Mouse (Mus musculus): ENCODE measurements around the gene Rbm34. TPM values are rescaled to one million over a fixed set of nuclear protein-coding genes. Genes with fewer than 3 reads are reported as not detected.

Gene Rbm34
- total and polyA plus RNA-seq, 3 experiments = 25.9 TPM; not detected in 1

DNA sequence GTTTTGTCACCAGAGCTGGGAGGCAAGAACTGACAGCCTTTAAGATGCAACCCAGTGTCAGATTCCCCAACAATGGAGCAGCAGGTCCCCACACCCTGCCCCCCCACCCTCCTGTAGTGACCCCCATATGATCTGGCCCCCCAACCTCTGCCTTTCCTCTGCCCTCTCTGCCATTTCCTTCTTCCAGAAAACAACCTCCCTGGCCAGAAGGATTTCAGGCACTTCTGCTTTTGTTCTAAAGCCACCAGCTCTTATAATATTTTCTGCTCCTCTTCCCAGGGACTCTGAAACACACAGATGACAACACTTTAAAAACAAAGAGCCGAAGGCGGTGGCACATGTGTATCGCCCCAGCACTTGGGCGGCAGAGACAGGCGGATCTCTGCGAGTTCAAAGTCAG lies 50.5 kb downstream of the Rbm34 start:
- Histone ChIP-seq H3K36me3 (ENCODE audit: control insufficient read depth in 1 of 2, insufficient read depth in 2 of 2, low read length in 2 of 2) (no peaks in the 10 kb centered on the region; a peak in 2 of 4 replicates), H3K27ac (ENCODE audit: control insufficient read depth, low read depth, low read length) (no peak overlapping the region), H3K4me1 (ENCODE audit: control insufficient read depth in 1 of 2, insufficient read depth in 2 of 2, low read length in 2 of 2) (no peaks in the 10 kb centered on the region), H3K4me3 (ENCODE audit: control insufficient read depth in 1 of 2, insufficient read depth in 1 of 2, low read depth in 2 of 2, low read length in 2 of 2) (no peak overlapping the region), H3K9me3 (replicated peaks; ENCODE audit: insufficient read depth, low read length) (no peaks in the 10 kb centered on the region), H3K27me3 (ENCODE audit: control insufficient read depth in 1 of 2, insufficient read depth in 2 of 2, low read length in 2 of 2) (no peaks in the 10 kb centered on the region), H3K9ac (ENCODE audit: control insufficient read depth, low read depth, low read length, poor library complexity, severe bottlenecking) (no peak overlapping the region), H3K79me2 (ENCODE audit: control insufficient read depth, insufficient read depth, low read length, poor library complexity) (no peaks in the 10 kb centered on the region)
- TF ChIP-seq HCFC1 (IDR thresholded peaks at IDR 0.05; ENCODE audit: low read depth, low read length) (no peak), TCF12 (IDR thresholded peaks at IDR 0.05; ENCODE audit: low read depth, low read length) (no peak), RAD21 (IDR thresholded peaks at IDR 0.05; ENCODE audit: low read depth, low read length) (no peak), TAL1 (IDR thresholded peaks at IDR 0.05; ENCODE audit: low read length) (no peak), NRF1 (IDR thresholded peaks at IDR 0.05; ENCODE audit: insufficient read depth, low read depth, low read length, poor library complexity, severe bottlenecking) (no peak), CTCF (IDR thresholded peaks at IDR 0.05 in 2 of 3, conservative IDR thresholded peaks at IDR 0.05 in 1 of 3; ENCODE audit: control insufficient read depth in 1 of 3, insufficient read depth in 1 of 3, low read depth in 2 of 3, low read length in 3 of 3, poor library complexity in 1 of 3, severe bottlenecking in 1 of 3) (no peak)
- no peak for DNase-seq (ENCODE audit: low read depth, low spot score)

DNA sequence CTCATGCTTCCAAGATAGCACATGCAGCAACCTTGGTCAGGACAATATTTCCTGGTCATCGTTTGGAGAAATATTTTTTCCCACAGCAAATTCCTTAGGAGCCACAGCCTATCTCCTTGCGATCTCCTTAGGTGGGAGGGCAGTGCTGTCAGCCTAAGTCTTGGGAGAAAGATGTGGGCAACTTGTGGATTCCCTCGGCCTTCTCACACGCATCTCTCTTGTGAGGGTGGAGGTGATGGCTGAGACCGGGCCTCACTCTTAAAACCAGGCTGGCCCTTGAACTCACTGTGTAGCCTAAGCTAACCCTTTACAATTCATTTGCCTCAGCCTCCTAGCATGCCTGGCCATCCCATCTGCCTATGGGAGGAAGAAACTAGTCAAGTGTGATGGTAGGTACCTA lies 51.2 kb downstream of the Rbm34 start:
- no peak for TF ChIP-seq UBTF (IDR thresholded peaks at IDR 0.05; ENCODE audit: borderline replicate concordance, insufficient read depth, low read depth, low read length)
- no peak for TF ChIP-seq MAZ (IDR thresholded peaks at IDR 0.05; ENCODE audit: low read depth, low read length)
- no peak for TF ChIP-seq EP300 (IDR thresholded peaks at IDR 0.05; ENCODE audit: low read depth in 1 of 2, low read length in 2 of 2)
- TF ChIP-seq GABPA (IDR thresholded peaks at IDR 0.05; ENCODE audit: low read depth, low read length) = no peak
- no peak for TF ChIP-seq ZC3H11A (IDR thresholded peaks at IDR 0.05; ENCODE audit: low read depth, low read length)
- TF ChIP-seq ZMIZ1 (IDR thresholded peaks at IDR 0.05; ENCODE audit: low read depth, low read length) = no peak
- no peak for TF ChIP-seq TBP (IDR thresholded peaks at IDR 0.05; ENCODE audit: low read depth, low read length)
- TF ChIP-seq NELFE (IDR thresholded peaks at IDR 0.05; ENCODE audit: low read depth, low read length) = no peak
- no peak for TF ChIP-seq CTCF (IDR thresholded peaks at IDR 0.05 in 2 of 3, conservative IDR thresholded peaks at IDR 0.05 in 1 of 3; ENCODE audit: control insufficient read depth in 1 of 3, insufficient read depth in 1 of 3, low read depth in 2 of 3, low read length in 3 of 3, poor library complexity in 1 of 3, severe bottlenecking in 1 of 3)
- TF ChIP-seq RCOR1 (IDR thresholded peaks at IDR 0.05; ENCODE audit: low read depth, low read length) = no peak
- TF ChIP-seq ZNF384 (IDR thresholded peaks at IDR 0.05; ENCODE audit: low read depth, low read length) = no peak
- TF ChIP-seq MYB (IDR thresholded peaks at IDR 0.05; ENCODE audit: low read depth, low read length) = no peak
- TF ChIP-seq RAD21 (IDR thresholded peaks at IDR 0.05; ENCODE audit: low read depth, low read length) = no peak
- TF ChIP-seq MAFK (IDR thresholded peaks at IDR 0.05; ENCODE audit: borderline replicate concordance, low read depth, low read length) = no peak
- TF ChIP-seq HCFC1 (IDR thresholded peaks at IDR 0.05; ENCODE audit: low read depth, low read length) = no peak
- TF ChIP-seq USF1 (IDR thresholded peaks at IDR 0.05; ENCODE audit: low read depth, low read length) = no peak
- no peak for TF ChIP-seq ELF1 (IDR thresholded peaks at IDR 0.05; ENCODE audit: low read depth, low read length)
- Histone ChIP-seq H3K36me3 (ENCODE audit: control insufficient read depth in 1 of 2, insufficient read depth in 2 of 2, low read length in 2 of 2) (no peaks in the 10 kb centered on the region; a peak in 1 of 4 replicates), H3K27me3 (ENCODE audit: control insufficient read depth in 1 of 2, insufficient read depth in 2 of 2, low read length in 2 of 2) (no peaks in the 10 kb centered on the region), H3K4me3 (ENCODE audit: control insufficient read depth in 1 of 2, insufficient read depth in 1 of 2, low read depth in 2 of 2, low read length in 2 of 2) (no peak overlapping the region), H3K79me2 (ENCODE audit: control insufficient read depth, insufficient read depth, low read length, poor library complexity) (no peaks in the 10 kb centered on the region), H3K9ac (ENCODE audit: control insufficient read depth, low read depth, low read length, poor library complexity, severe bottlenecking) (no peak overlapping the region), H3K27ac (ENCODE audit: control insufficient read depth, low read depth, low read length) (no peak overlapping the region), H3K9me3 (replicated peaks; ENCODE audit: insufficient read depth, low read length) (no peaks in the 10 kb centered on the region), H3K4me1 (ENCODE audit: control insufficient read depth in 1 of 2, insufficient read depth in 2 of 2, low read length in 2 of 2) (no peaks in the 10 kb centered on the region)
- no peak for DNase-seq (ENCODE audit: low read depth, low spot score)
